Mouse (Mus musculus) small intestine, adult 2 months (tissue): Measurements from ENCODE around the gene Cdh23.

Experiments used
- CTCF ChIP-seq: fragments of 200-500 bp; IDR thresholded peaks from 2 replicates; pipeline ENCODE4 v1.5.1; 2012; ENCODE audit warnings: low read depth, mild to moderate bottlenecking, control low read depth, inconsistent platforms, low read length, moderate library complexity, mixed read lengths; ENCODE audit not compliant: insufficient replicate concordance, insufficient read length; ENCODE audit errors: extremely low read depth
- POLR2A ChIP-seq: fragments of 200-500 bp; IDR thresholded peaks from 2 replicates; pipeline ENCODE4 v1.6.1; 2012; ENCODE audit warnings: low read depth, mild to moderate bottlenecking, control low read depth, inconsistent platforms, low read length, moderate library complexity

DNA sequence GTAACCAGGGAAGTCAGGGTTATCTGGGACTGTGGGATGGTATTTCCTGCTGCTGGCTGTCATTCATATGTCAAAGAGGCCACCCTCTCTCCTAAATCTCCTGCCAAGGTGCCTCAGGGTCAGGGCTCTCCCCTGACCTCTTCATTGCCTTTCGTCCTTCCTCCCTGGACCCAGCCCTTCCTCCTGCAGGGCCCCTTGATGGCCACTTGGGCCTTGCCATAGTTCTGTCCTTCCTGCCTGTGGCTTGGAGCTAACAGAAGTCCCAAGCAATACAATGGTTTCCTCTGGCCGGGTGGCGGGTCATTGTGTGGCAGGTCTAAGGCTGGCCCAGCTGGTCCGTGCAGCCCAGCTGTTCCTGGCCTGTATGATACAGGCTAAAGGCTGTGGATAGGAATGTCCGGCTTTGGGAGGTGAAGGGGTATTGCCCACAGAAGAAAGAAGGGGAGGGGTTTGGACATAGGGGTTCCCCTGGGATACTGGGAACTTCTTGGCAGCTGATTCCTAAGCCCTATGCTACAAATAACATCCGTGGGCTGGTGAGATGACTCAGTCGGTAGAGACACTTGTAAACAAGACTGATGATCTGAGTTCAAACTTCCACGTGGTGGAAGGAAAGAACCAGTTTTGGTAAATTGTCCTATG is 322.2 kb downstream of the Cdh23 start:
- TF ChIP-seq CTCF (no peak), POLR2A (no peak)
